Mouse (Mus musculus): ENCODE results near the gene Csnk2a2.

DNA sequence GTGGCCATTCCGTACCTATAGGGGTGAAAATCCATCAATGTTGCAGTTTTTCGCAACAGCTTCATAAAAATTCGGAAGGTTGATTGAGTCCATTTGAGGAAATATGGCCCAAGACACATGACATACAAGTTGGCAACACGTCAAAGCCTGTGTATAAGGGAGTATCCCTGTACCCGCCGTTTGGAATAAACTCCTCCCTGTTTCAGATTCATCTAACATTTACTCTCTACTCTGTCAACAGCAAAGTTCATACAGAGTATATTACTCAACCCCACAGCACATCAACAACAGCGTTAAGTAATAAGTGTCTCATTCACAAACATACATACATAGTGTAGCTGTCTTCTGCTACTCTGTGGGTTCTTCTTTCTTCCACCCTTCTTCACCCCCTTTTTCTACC, 65.2 kb downstream of the Csnk2a2 start:
- TF ChIP-seq CTCF (IDR thresholded peaks at IDR 0.05), result no peak
- TF ChIP-seq EP300 (IDR thresholded peaks at IDR 0.05), result no peak

All from lung, postnatal 0 days (tissue).